Mouse (Mus musculus) heart, adult 8-10 months (tissue): Measurements from ENCODE around the gene Kazald1. TPM values are rescaled to one million over a fixed set of nuclear protein-coding genes. Genes with fewer than 3 reads are reported as not detected.

Source experiments
- DNase-seq: peaks from one replicate; pipeline ENCODE4 v3.0.0; 2022; ENCODE audit warnings: low spot score
- total RNA-seq, 4 experiments: library from RNA; stranded (reverse); gene quantifications; 2 replicates each; pipeline ENCODE4 v1.2.4; 2022

Kazald1 gene
- total RNA-seq, 4 experiments from 2014 or later = 2.5 to 5.5 (median 2.8) TPM

DNA sequence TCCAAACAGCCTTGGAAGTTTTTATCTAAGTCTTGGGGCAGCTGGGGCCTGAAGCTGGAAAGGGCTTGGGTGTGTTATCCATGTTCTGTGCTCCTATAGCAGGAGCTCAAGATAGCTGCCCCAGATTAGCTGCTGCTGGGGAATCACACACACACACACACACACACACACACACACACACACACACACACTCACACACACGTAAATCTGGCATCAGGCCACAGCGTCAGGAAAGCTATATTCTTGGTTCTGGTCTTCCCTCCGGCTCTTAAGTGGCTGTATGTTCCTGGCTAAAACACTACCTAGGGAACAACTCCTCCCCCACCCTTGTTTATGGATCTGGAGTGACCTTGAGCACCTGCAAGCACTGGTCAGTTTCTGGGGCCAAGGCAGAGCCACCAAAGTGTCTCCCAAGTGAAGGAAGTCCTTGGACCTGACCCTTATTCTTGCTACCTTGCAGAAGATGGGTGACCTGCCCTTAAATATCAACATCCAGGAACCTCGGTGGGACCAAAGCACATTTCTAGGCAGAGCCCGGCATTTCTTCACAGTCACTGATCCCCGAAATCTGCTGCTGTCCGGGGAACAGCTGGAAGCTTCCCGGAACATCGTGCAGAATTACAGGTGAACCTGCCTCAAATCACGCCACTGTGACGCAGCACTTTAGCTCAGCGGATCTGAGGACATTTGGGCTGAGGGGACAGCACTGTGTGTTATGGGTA is 26.2 kb upstream of the Kazald1 start:
- DNase-seq = no peak

DNA sequence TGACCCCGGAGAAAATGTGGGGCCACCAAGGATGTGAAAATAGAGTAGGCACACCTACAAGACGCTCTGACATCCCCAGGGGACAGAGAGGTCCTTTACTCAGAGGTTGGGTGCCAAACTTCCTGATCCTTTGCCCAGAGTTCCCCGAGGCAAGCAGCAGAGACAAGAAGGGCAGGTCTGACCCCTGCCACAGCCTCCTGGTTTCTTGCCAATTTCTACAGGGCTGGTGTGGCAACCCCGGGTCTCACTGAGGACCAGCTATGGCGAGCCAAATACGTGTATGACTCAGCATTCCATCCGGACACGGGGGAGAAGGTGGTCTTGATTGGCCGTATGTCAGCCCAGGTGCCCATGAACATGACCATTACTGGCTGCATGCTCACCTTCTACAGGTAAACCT is 25.5 kb upstream of the Kazald1 start:
- no peak for DNase-seq

DNA sequence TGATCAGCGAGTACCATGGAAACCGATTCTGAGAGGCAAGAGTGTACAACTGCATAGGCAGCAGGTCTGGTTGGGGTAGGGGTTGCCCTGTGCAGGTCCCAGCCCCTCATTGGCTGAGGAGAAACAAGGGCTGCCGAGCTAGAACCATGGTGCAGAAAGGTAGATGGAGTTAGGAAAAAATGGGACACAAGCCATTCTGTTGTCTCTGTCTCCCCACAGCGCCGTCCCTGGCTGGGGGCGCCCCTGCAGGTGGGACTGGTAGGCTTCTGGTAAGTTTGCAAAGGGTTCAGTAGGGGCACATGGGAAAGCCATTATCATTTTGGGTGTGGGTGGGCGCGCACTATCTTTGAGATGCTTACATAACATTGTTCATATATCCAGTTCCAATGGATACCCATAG is 21.6 kb upstream of the Kazald1 start:
- no peak for DNase-seq

DNA sequence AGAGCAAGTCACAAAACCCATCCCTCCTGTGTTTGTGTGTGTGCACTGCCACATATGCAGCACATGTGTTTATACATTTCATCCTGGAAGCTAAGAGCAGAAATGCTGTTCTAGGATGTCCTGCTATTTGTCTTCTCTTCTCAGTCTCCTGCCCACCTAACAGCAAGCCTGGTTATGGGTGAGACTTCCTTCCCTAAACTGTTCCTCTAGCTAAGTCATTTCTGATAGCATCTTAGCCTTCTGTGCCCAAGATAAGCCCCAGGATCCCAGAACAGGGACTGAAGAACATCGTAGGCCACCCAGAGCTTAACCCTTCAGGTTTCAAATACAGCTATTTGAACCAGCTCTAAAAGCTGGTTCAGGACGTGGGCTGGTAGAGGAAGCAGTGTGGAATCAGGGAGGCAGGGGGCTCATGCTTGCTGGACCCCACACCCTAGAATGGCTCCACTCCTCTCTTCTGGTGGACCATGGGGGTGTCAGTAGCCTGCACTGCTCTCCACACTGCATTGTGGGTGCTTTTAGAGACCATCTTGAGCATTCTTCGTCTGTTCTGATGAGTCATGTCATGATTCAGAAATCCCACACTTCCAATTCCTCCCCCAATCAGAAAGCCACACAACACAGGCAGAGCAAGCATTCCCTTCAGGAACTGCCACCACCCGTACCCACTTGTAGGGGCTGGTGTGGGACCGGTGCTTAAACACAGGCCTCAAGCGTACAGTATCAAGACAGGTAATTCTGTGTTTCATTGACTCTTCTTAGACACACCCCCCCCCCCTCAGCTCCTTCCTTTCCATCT is 19.9 kb upstream of the Kazald1 start:
- DNase-seq = no peak

DNA sequence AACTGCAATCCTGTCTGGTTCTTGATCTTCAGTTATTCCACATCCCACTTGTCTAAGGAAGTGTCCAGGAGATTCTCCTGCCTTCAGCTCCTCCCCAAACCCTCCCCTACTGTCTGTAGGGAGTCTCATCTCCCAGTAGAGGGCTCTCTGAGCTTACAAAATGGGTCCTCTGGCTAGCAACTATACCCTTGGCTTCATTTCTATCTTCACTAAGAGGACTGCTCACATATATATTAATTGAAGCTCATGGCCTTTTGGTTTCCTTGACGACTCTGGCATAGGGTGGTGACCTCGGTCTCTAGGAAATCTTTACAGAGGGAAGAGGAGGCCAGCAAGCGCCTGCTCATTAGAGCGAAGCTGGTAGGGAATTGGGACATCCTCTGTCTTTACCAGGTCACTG is 18.7 kb upstream of the Kazald1 start:
- no peak for DNase-seq

DNA sequence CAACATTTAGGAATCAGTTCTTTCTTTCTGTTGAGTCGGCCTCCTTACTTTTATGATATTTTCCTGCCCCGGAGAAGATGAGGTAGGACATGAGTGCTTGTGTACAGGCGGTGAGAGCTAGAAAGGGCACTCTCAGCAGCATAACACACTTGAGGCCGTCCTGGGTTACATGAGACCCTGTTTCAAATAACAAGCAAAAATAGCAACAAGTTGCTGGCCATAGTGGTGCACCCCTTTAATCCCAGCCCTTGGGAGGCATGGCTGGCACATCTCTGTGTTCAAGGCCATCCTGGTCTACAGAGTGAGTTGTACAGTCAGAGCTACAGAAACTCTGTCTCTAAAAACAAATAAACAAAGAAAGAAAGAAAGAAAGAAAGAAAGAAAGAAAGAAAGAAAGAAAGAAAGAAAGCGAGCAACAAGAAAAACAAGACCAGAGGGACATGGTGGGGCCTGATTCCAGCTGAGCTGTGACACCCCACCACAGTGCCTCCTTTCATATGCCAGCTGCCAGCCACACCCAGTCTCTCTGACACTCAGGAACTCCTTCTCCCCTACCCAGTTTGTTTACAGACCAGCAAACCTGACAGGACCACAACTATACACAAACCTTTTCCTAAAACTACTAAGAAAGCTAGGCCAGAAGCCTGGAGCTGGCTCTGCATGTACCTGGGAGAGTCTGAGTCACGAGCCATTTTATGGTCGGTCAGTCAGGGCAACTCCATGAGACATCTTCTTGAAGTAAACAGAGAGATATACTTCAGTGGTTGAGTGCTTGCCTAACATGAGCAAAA is 17.9 kb upstream of the Kazald1 start:
- DNase-seq = no peak

DNA sequence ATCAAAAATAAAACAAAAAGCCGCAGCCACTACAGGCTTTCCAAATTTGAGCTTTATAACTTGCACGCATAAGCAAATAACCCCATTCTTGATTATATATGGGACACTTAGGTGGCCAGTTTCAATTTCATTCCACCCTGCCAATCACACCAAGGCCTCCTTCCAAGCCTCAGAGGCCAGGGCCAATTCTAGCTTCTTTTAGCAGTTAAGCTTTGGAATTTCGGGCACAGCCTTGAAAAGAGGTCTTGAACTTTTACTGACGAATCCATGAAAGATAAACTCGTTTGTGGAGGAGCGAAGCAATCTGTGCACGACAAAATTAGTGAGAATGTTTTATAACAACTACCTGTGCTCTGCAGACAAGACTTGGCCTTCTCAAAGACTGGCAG is 17.3 kb upstream of the Kazald1 start:
- DNase-seq = no peak

DNA sequence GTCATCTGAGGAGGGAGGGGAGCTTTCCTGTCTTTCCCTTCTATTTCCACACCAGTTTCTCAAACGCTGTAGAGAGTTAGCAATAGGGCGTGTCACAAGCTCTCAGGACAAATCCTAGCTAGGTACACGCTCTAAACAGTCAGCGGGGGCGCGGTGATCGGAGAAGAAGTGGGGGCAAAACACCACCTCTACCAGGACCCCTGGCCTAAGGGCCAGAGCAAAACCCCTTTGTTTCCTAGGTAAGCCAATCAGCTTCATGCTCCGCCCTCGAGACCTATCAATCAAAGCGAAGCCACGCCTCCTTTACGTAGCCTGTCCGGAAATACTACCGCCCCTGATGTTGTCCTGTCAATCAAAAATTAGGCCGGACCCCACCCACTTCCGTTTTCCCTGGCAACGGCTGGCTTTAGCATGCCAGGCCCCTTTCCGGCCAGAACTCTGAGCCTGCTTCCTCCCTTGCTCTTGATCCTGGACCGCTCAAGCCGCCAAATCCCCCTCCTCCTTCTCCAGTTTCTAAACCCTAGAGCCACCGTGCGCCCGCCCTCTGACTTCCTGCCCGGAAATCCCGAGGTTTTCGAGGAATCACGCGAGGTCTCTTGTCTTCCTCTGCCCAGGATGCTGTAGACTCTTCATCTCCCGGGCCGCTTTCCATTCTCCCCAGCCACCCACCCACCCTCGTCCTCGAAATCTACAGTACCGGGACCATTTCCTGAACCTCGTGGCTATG is 16.8 kb upstream of the Kazald1 start:
- DNase-seq = peak; percentile 95

DNA sequence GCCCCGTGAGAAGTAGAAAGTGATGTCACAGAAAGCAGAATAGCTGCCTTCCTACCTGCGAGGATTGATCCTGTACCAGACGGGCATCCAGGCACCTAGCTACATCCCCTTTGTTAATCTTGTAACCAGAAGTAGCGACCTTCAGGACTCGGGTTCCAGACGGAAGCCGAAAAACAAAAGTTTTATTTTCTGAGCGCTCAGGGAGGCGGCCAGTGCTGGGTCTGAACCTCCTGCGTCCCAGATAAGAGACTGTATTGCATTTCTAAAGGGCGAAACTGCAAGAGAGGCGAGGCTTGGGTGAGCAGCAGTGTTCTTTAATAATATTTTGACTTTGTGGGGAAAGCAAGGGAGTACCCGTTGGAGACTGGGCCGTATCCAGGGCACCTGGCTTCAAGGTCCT is 16.2 kb upstream of the Kazald1 start:
- no peak for DNase-seq

DNA sequence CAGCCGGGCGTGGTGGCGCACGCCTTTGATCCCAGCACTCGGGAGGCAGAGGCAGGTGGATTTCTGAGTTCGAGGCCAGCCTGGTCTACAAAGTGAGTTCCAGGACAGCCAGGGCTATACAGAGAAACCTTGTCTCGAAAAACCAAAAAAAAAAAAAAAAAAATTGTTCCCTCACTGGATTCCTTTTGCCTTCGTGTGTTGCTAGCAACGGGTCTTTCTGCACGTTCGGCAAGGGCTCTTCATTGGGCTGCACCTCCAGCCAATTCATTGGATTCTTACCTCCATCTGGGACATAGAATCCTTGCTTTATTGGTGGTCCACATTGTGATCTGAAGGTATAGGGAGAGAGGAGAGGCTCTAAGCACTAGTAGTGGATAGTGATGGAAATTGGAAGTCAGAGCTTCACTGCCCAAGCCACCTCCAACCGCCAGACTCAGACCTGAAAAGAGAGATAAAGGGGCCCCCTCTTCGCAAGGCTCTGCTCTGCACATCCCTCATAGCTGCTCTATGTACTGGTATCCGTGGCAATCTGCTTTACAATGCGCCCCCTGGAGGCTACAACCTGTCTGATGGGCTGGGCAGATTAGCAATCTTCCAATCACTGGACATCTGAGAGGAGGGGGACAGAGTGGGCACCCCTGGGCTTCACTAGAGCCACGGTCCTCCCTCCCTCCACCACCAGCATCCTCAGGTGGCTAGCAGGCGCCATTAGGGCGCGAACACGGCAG is 11.3 kb upstream of the Kazald1 start:
- no peak for DNase-seq

DNA sequence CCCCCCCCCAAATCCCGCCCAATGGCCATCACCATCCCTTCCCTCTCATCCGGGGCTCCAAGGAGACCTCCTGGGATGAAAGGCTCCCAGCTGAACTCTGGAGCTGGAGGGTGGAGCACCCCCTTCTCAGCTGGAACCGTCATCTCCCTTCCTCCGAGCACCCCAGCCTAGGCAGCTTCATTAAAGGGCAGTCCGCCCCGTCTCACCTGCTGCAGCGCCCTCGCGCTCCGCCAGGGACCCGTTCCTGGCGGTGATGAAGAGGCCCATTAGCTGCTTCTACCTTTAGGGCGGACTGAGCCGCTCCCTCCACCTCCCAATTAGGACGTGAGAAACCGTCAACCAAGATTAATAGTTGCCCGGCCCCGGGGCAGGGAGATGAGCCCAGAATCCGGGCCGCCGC is 9.8 kb upstream of the Kazald1 start:
- DNase-seq = no peak

DNA sequence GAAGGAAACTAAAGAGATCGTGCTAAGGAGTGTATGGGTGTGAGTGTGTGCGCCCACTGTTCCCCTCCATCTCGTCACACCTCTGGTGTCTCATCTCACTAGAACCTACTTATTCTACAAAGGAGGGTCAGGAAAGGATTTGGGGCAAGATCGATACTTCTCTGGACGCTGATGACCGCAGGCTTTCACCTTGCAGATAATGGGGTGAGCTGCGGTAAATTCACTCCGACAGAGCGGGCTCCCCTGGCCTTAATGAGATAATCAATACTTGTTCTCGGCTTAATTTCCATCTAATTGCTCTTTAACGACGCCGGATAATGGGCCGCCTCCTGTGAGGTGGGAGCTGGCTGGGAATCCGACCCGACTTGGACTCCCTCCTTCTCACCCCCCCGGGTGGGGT is 7.9 kb upstream of the Kazald1 start:
- no peak for DNase-seq

DNA sequence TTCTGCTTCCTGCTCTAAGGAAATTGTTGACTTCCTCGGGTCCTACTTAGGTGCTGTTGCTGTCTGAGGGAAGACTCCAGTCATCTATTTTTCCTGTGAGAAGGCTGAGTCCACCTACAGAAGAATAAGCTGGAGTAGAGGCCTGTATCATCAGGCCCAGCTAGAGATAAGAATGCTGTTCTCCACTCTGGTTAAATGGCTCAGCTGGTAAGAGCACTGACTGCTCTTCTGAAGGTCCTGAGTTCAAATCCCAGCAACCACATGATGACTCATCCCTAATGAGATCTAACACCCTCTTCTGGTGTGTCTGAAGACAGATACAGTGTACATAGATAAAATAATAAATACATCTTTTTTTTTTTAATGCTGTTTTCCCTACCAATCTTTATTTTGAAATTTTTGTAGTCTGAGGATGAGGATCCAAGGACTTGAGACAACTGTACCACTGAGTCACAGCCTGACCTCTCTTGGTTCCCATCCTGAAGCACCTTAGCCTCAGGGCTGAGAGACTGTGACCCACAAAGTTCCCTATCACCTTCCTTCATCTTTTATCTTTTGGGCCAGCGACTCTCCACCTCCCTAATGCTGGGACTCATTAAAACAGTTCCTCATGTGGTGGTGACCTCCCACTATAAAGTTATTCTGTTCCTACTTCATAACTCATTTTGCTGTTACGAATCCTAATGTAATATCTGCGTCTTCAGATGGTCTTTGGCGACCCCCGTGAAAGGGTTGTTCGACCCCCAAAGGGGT is 7.1 kb upstream of the Kazald1 start:
- DNase-seq = no peak

DNA sequence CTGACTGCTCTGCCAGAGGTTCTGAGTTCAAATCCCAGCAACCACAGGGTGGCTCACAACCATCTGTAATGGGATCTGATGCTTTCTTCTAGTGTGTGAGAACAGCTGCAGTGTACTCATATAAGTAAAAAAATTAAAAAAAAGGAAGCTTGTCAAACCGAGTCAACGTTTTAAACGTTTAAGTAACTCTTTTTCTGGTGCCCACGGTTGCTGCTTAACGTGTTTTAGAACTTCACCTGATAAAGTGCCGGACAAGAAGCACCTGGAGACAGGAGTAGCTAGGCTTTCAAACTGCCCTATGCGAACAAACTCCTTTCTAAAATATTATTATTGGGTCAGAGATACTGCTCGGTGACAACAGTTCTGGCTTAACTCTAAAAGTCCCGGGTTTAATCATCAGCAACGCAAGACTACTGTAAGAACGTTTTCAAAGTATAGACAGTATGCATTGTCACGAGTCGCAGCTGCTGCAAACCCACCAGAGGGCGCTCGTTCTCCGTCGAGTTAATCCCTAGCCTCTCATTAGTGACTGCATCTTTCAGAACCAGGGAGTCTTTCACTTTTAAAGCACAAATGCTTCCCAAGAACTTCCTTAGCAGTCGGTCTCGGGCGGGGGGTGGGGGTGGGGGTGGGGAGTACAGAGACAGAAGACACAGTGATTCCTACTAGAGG is 1.0 kb upstream of the Kazald1 start:
- peak; percentile 72 for DNase-seq

DNA sequence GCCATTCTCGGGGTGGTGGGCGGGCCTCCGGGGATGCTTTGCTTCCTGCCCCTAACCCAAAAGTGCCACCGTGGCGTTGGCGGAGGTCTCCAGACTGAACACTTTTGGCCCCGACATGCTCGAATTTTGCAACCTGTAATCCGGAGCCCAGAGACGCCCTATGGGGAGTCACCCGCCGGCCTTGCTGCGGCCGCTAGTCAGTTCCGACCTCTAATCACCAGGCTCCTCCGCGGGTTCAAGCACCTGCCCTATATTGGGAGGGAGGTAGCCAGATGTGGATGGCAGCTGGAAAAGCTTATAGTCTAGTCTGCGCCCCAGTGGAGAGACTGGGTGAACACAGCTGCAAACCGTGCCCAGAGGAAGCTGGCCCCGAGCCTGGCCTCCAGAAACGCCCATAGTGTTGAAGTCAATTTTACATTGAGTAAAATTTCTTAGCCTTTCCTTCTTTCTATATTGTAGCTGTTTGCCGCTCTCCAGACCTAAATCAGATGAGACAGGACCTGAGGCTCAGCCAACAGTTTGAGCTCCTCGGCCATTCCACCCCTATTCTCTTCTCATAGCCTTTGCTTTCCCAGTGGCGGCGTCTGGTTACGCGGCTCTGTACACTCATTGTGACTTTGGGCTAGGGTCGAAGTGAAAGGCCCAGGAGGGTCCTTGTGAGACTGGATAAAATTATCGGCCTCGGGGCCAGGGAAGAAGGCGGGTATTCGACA is 438 bp downstream of the Kazald1 start:
- DNase-seq = no peak

DNA sequence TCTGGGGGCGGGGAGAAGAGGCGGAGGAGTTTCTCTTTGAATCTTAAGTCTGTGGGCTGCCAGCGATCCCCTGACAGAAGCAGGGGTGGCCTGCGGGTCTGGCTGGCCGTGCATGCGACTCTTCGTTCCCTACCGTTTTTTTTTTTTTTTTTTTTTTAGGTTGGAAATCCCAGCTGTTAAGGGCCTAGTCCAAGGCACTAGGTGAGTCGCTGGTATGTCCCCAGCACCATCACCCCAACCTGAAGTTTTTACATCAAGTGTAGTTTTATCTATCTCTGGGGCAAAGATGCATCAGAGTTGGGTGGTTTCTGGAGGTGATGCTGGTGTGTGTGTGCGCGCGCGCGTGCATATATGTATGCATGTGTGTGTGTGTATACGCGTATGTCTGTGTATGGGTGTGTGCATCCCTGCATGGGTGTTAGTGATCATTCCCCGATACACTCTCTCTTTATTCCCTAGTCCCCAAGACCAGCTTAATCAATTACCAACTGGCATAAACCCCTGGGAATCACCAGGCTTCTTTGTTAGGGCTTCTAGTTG is 1.1 kb downstream of the Kazald1 start:
- DNase-seq = no peak

DNA sequence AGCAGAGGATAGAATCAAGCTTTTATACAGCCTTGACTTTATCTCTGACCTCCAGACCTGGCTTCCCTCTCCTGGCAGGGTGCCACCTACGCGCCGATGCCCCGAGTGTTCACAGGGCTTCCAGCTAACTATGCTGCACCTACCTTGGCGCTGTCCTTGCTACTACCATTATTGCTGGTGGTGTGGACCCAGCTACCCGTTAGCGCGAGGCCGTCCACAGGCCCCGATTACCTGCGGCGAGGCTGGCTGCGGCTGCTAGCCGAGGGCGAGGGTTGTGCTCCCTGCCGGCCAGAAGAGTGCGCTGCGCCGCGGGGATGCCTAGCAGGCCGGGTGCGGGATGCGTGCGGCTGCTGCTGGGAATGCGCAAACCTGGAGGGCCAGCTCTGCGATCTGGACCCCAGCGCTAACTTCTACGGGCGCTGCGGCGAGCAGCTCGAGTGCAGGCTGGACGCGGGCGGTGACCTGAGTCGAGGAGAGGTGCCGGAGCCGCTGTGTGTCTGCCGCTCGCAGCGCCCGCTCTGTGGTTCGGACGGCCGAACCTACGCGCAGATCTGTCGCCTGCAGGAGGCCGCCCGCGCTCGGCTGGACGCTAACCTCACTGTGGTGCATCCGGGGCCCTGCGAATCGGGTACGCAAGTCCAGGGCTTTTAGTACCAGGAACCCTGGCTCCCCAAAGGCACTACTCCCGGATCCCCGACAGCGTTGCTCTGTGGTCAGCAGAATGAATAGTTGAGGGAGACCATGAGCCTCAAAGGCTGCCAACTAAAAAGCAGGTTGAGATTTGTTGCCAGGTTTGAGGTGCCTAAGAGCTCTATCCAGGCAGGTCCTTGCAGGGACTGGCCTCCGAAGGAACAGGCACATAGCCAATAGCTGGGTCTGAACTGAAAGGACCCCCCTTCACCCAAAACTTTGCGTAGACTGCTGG is 1.8 kb downstream of the Kazald1 start:
- DNase-seq = no peak
